Mouse (Mus musculus) cerebellum, adult 2 months (tissue): ENCODE measurements around the gene Limch1. TPM values are rescaled to one million over a fixed set of nuclear protein-coding genes. Genes with fewer than 3 reads are reported as not detected.

Source experiments
- DNase-seq, 2 experiments: peaks; one replicate each; pipeline ENCODE4 v3.0.0; 2021
- H3K27ac ChIP-seq: fragments of 200-500 bp; 2 replicates; pipeline ENCODE4 v1.5.1; 2012; ENCODE audit warnings: low read length, control low read depth, inconsistent platforms; ENCODE audit not compliant: insufficient read depth
- H3K27me3 ChIP-seq: fragments of 200-500 bp; 2 replicates; pipeline ENCODE4 v1.6.1; 2012; ENCODE audit warnings: inconsistent platforms, mild to moderate bottlenecking, low read length, moderate library complexity; ENCODE audit not compliant: control insufficient read depth, insufficient read depth
- H3K4me1 ChIP-seq: fragments of 200-500 bp; 2 replicates; pipeline ENCODE4 v1.6.1; 2011; ENCODE audit warnings: low read length; ENCODE audit not compliant: control insufficient read depth, insufficient read depth
- H3K4me3 ChIP-seq: fragments of 200-500 bp; replicated peaks from 2 replicates; pipeline ENCODE3; 2011; ENCODE audit warnings: mild to moderate bottlenecking, low read depth, low read length, control low read depth; ENCODE audit not compliant: insufficient read depth
- CTCF ChIP-seq: fragments of 200-500 bp; IDR thresholded peaks from 2 replicates; pipeline ENCODE4 v1.5.1; 2011; ENCODE audit warnings: low read depth, mild to moderate bottlenecking, control low read depth, low read length, moderate library complexity, borderline replicate concordance; ENCODE audit not compliant: insufficient read depth
- POLR2A ChIP-seq: fragments of 200-500 bp; IDR thresholded peaks from 2 replicates; pipeline ENCODE4 v1.6.1; 2011; ENCODE audit warnings: low read length, control low read depth, borderline replicate concordance; ENCODE audit not compliant: insufficient read depth
- WGBS: fragments of 180-500 bp; shearing (Covaris S2); methylation state at CpG from one replicate; pipeline ENCODE4 v1.1.7; 2018; 5-methylcytosine and 5-hydroxymethylcytosine counted together
- polyA plus RNA-seq: library from polyadenylated mRNA; depleted of rRNA; stranded (reverse); fragments of >200 nt; gene quantifications from 2 replicates; pipeline ENCODE4 v1.2.3, GENCODE M21; 2012

The Limch1 gene
- polyA plus RNA-seq, 1 experiment = 68.1 TPM

GRCm38 (mm10) chr5:66825586-66825985 is 80.0 kb downstream of the Limch1 start:
- TF ChIP-seq CTCF = no peak
- TF ChIP-seq POLR2A = no peak
- no peak overlapping the region for H3K27ac ChIP-seq
- DNase-seq = no peak
- H3K27me3 ChIP-seq = no peaks in the 10 kb centered on the region
- H3K4me3 ChIP-seq = no peak overlapping the region
- H3K4me1 ChIP-seq = no peaks in the 10 kb centered on the region
- WGBS = 88% methylated on average over 4 of the region's 4 CpGs

GRCm38 (mm10) chr5:66826844-66827243 is 81.2 kb downstream of the Limch1 start:
- no peak overlapping the region for H3K27ac ChIP-seq
- no peaks in the 10 kb centered on the region for H3K27me3 ChIP-seq
- no peaks in the 10 kb centered on the region for H3K4me1 ChIP-seq
- 81% methylated on average over 8 of the region's 8 CpGs for WGBS
- DNase-seq = no peak
- TF ChIP-seq POLR2A = no peak
- TF ChIP-seq CTCF = no peak
- H3K4me3 ChIP-seq = no peak overlapping the region

DNA sequence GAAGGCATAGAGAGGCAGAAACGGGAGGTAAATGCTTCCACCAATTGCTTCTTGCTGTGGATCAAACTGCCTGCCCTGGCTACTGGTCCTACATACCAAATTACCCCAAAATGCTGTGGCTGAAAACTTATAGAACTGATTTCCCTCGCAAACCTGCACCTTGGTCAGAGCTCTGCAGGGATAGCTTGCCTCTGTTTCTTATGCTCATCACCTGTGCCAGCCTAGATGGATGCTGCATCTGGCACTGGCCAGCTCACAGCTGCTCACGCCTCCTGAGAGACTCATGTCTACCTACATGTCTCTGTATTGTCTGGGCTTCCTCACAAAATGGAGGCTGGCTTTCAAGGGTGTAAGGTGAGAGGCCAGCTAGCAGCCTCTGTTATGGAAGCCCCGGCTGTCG is 83.9 kb downstream of the Limch1 start:
- 86% methylated on average over 5 of the region's 5 CpGs for WGBS
- TF ChIP-seq CTCF (no peak), POLR2A (no peak)
- no peaks in the 10 kb centered on the region for H3K4me1 ChIP-seq
- DNase-seq = no peak
- no peak overlapping the region for H3K27ac ChIP-seq
- no peak overlapping the region for H3K4me3 ChIP-seq
- no peaks in the 10 kb centered on the region for H3K27me3 ChIP-seq

DNA sequence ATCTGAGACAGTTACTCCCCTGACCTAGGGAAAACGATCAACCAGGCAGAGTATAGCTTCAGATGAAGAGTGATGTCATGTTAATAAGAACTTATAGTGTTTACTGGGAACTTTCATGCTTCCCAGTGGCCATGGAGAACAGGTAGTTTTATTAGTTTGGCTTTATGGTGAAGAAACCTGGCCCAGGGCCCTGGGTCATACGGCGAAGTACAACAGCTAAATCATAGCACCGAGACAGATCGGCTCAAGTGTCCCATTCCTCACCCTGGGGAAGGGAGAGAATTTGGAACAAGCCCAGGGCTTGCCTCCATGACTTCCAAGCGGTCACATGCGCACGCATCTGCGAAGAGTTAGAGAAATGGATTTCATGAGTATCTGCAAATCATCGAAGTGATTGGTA is 84.6 kb downstream of the Limch1 start:
- Histone ChIP-seq H3K4me3 (no peak overlapping the region), H3K27me3 (no peaks in the 10 kb centered on the region), H3K27ac (no peak overlapping the region), H3K4me1 (no peaks in the 10 kb centered on the region)
- 78% methylated on average over 10 of the region's 10 CpGs for WGBS
- DNase-seq = no peak
- TF ChIP-seq POLR2A (no peak), CTCF (no peak)

DNA sequence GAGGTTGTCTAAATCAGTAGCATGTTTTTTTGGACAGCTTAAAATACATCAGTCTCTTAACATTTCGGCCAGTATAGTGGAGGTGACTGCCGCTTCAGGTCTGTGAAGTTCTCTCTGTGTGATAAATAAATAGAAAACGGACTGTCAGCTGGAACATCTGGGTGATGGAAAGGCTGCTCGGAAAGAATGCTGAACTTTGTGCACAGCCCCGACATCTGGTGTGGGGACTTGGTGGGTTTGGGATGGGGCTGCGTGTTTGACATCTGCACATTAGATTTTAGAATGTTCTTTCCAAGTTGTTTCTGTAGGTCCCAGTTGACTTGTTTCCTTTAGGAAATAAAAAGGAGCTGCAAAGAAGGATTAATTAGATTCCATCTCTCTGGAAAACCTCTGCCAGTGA is 89.1 kb downstream of the Limch1 start:
- 81% methylated on average over 6 of the region's 6 CpGs for WGBS
- no peaks in the 10 kb centered on the region for H3K27me3 ChIP-seq
- no peak overlapping the region for H3K4me3 ChIP-seq
- no peaks in the 10 kb centered on the region; the same call in 1 of the 2 replicates for H3K4me1 ChIP-seq
- no peak for DNase-seq
- H3K27ac ChIP-seq = no peak overlapping the region
- TF ChIP-seq POLR2A (no peak), CTCF (no peak)

GRCm38 (mm10) chr5:66836892-66837291 is 91.3 kb downstream of the Limch1 start:
- no peak for DNase-seq

DNA sequence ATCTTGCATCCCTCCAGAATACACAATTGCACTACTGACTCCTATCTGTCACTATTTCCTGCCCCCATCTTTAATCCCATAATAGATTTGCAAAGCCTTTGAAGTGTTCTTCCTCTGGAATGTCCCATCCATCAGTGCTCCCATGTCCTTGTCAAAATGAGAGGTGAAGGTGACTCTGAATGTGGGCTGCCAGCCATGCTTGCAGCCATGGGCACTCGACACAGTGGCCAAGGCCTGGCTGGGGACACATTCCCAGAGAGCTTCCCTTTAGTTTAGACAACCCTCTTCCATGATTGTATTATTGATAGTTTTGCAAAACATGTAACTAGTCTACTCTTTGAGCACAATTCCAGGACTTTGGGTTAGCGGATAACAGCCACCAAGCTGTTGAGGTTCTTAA is 96.3 kb downstream of the Limch1 start:
- no peaks in the 10 kb centered on the region for H3K4me1 ChIP-seq
- DNase-seq = no peak
- no peak overlapping the region for H3K27ac ChIP-seq
- no peaks in the 10 kb centered on the region for H3K27me3 ChIP-seq
- no peak overlapping the region for H3K4me3 ChIP-seq
- WGBS = 82% methylated on average over 2 of the region's 2 CpGs
- no peak for TF ChIP-seq POLR2A
- no peak for TF ChIP-seq CTCF

More at GRCm38 (mm10) chr5:66836892-66837291, 91.3 kb downstream of the Limch1 start:
- Histone ChIP-seq H3K27ac (no peak overlapping the region), H3K4me3 (no peak overlapping the region), H3K27me3 (no peaks in the 10 kb centered on the region), H3K4me1 (no peaks in the 10 kb centered on the region; the same call in 1 of the 2 replicates)
- WGBS = 88% methylated on average over 4 of the region's 4 CpGs
- no peak for TF ChIP-seq POLR2A
- TF ChIP-seq CTCF = no peak

DNA sequence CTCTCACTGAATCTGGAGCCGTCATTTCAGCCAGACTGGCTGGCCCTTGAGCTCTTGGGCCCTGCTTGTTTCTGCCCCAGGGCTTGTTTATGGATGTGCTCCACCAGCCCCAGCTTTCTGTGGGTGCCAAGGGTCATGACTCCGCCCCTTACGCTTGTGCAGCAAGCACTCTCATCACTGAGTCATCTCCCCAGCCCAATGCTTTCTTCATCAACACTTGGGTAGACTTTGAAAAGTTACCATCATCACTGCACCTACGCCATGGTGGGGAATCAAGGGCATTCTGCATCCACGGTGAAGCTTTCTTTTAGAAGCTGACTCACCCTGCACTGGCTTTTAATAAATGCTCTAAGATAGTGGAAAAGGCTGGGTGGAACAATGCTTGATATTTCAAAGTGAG is 97.1 kb downstream of the Limch1 start:
- no peaks in the 10 kb centered on the region for H3K4me1 ChIP-seq
- TF ChIP-seq POLR2A = no peak
- no peak for TF ChIP-seq CTCF
- no peak overlapping the region for H3K4me3 ChIP-seq
- 91% methylated on average over 5 of the region's 5 CpGs for WGBS
- H3K27ac ChIP-seq = no peak overlapping the region
- DNase-seq = no peak
- H3K27me3 ChIP-seq = no peaks in the 10 kb centered on the region

DNA sequence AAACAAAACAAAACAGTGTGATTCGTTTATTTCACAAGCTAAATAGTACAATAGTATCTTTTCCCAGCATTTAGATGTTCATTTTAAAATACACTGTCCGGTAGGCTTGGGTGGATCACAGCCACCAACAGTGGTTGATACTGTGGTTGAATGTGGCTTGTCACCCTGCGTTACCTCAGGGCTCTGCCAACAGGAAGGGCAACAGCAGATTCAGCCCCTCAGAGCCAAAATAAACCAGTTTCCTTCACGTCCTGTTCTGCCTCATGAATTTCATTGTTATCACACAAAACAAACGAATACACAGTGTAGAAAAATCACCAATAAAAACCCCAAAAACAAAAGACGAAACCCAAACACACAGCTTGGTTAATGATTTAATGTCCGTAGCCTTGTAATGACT is 102.5 kb downstream of the Limch1 start:
- TF ChIP-seq CTCF = no peak
- TF ChIP-seq POLR2A = no peak
- Histone ChIP-seq H3K4me3 (no peak overlapping the region), H3K27ac (no peak overlapping the region), H3K27me3 (no peaks in the 10 kb centered on the region), H3K4me1 (peaks cover 6% of the 10 kb centered on the region)
- no peak for DNase-seq
- 66% methylated on average over 7 of the region's 7 CpGs for WGBS
